Mouse (Mus musculus) midbrain, embryonic 12.5 days (tissue): ENCODE results near the gene Cep70. TPM values are rescaled to one million over a fixed set of nuclear protein-coding genes. Genes with fewer than 3 reads are reported as not detected.

ENCODE experiments used
- ATAC-seq: fragments of 200-750 bp; cut with Nextera tagmentation; 2 replicates; pipeline ENCODE4 v1.8.0; 2017; ENCODE audit warnings: low read depth, moderate TSS enrichment, moderate library complexity; ENCODE audit not compliant: low FRiP score
- H3K27ac ChIP-seq: fragments of 300-500 bp; sonication (generic); replicated peaks from 2 replicates; pipeline ENCODE4 v1.5.1; 2016; ENCODE audit warnings: mild to moderate bottlenecking
- H3K27me3 ChIP-seq: fragments of 300-500 bp; sonication (generic); 2 replicates; pipeline ENCODE4 v1.6.1; 2016; ENCODE audit warnings: mild to moderate bottlenecking
- H3K36me3 ChIP-seq: fragments of 300-500 bp; sonication (generic); 2 replicates; pipeline ENCODE4 v1.6.1; 2016
- H3K4me1 ChIP-seq: fragments of 300-500 bp; sonication (generic); 2 replicates; pipeline ENCODE4 v1.6.1; 2016
- H3K4me2 ChIP-seq: fragments of 300-500 bp; sonication (generic); replicated peaks from 2 replicates; pipeline ENCODE4 v1.6.1; 2016; ENCODE audit warnings: mild to moderate bottlenecking, moderate library complexity
- H3K4me3 ChIP-seq: fragments of 300-500 bp; sonication (generic); 2 replicates; pipeline ENCODE4 v1.5.1; 2016; ENCODE audit warnings: mild to moderate bottlenecking
- H3K9ac ChIP-seq: fragments of 300-500 bp; sonication (generic); replicated peaks from 2 replicates; pipeline ENCODE4 v1.6.1; 2016; ENCODE audit warnings: mild to moderate bottlenecking, moderate library complexity
- H3K9me3 ChIP-seq: fragments of 300-500 bp; sonication (generic); 2 replicates; pipeline ENCODE4 v1.6.1; 2016; ENCODE audit warnings: mild to moderate bottlenecking
- WGBS: fragments of 180-500 bp; shearing (Covaris S2); methylation state at CpG from one replicate; pipeline ENCODE4 v1.1.7; 2016; 5-methylcytosine and 5-hydroxymethylcytosine counted together
- polyA plus RNA-seq: library from polyadenylated mRNA; unstranded; fragments of >200 nt; fragmentation: Nextera tagmentation; extraction: Ambion mirVana; gene quantifications from 2 replicates; pipeline ENCODE4 v1.2.1, GENCODE M21; 2016

Gene Cep70
- 53.5 and 57.0 TPM in 2 replicates for polyA plus RNA-seq

- peak; percentile 94 for ATAC-seq
- Histone ChIP-seq H3K27me3 (peaks cover 3% of the 10 kb centered on the region; the same call in 1 of the 2 replicates), H3K4me3 (peak within 1 kb of the TSS; percentile 87), H3K4me1 (peaks cover 14% of the 10 kb centered on the region), H3K9me3 (no peaks in the 10 kb centered on the region), H3K27ac (peak within 1 kb of the TSS; percentile 76), H3K9ac (peak within 1 kb of the TSS; percentile 81), H3K4me2 (peak within 1 kb of the TSS; percentile 73), H3K36me3 (peaks cover 14% of the 10 kb centered on the region; the same call in 1 of the 2 replicates)
- WGBS = under 1% methylated on average over 66 of the region's 66 CpGs
These were observed at the start of gene Cep70 for GRCm38 (mm10) chr9:99243190-99243894. Gene Cep70, plus strand, starts transcription at chr9:99243367.

GRCm38 (mm10) chr9:99212643-99213042 is 30.5 kb upstream of the Cep70 start:
- Histone ChIP-seq H3K36me3 (no peaks in the 10 kb centered on the region), H3K4me3 (no peak overlapping the region), H3K27me3 (no peaks in the 10 kb centered on the region), H3K4me2 (no peak overlapping the region), H3K27ac (no peak overlapping the region), H3K9ac (no peak overlapping the region), H3K9me3 (no peaks in the 10 kb centered on the region), H3K4me1 (0 out of 2 replicates have a peak, but pooled peaks cover 3% of the 10 kb centered on the region)
- no peak for ATAC-seq
- 79% methylated on average over 2 of the region's 2 CpGs for WGBS

GRCm38 (mm10) chr9:99216182-99216581 is 27.0 kb upstream of the Cep70 start:
- H3K4me2 ChIP-seq = no peak overlapping the region
- no peak overlapping the region for H3K9ac ChIP-seq
- 79% methylated on average over 2 of the region's 2 CpGs for WGBS
- H3K36me3 ChIP-seq = no peaks in the 10 kb centered on the region
- no peaks in the 10 kb centered on the region for H3K9me3 ChIP-seq
- no peak for ATAC-seq
- no peaks in the 10 kb centered on the region for H3K4me1 ChIP-seq
- H3K4me3 ChIP-seq = no peak overlapping the region
- H3K27ac ChIP-seq = no peak overlapping the region
- H3K27me3 ChIP-seq = no peaks in the 10 kb centered on the region

GRCm38 (mm10) chr9:99217999-99218719 is 25.0 kb upstream of the Cep70 start:
- H3K27ac ChIP-seq = no peak overlapping the region
- H3K27me3 ChIP-seq = no peaks in the 10 kb centered on the region
- H3K9ac ChIP-seq = no peak overlapping the region
- no peak overlapping the region for H3K4me3 ChIP-seq
- no peaks in the 10 kb centered on the region for H3K4me1 ChIP-seq
- no peak overlapping the region for H3K4me2 ChIP-seq
- ATAC-seq = no peak
- 36% methylated on average over 6 of the region's 6 CpGs for WGBS
- H3K9me3 ChIP-seq = no peaks in the 10 kb centered on the region
- H3K36me3 ChIP-seq = no peaks in the 10 kb centered on the region

- no peak overlapping the region for H3K9ac ChIP-seq
- no peaks in the 10 kb centered on the region for H3K27me3 ChIP-seq
- no peaks in the 10 kb centered on the region for H3K9me3 ChIP-seq
- no peak overlapping the region for H3K4me3 ChIP-seq
- ATAC-seq = no peak
- H3K4me2 ChIP-seq = no peak overlapping the region
- no peaks in the 10 kb centered on the region for H3K4me1 ChIP-seq
- no peak overlapping the region for H3K27ac ChIP-seq
- 93% methylated on average over 4 of the region's 4 CpGs for WGBS
- no peaks in the 10 kb centered on the region for H3K36me3 ChIP-seq
These were observed 21.5 kb upstream of the Cep70 start for GRCm38 (mm10) chr9:99221636-99222035.

GRCm38 (mm10) chr9:99224583-99224982 is 18.6 kb upstream of the Cep70 start:
- no peak overlapping the region for H3K9ac ChIP-seq
- ATAC-seq = no peak
- WGBS = 48% methylated on average over 3 of the region's 3 CpGs

GRCm38 (mm10) chr9:99229450-99229849 is 13.7 kb upstream of the Cep70 start:
- H3K36me3 ChIP-seq = no peaks in the 10 kb centered on the region
- H3K27me3 ChIP-seq = no peaks in the 10 kb centered on the region
- no peaks in the 10 kb centered on the region for H3K9me3 ChIP-seq
- 84% methylated on average over 14 of the region's 14 CpGs for WGBS
- no peak overlapping the region for H3K27ac ChIP-seq
- H3K4me3 ChIP-seq = no peak overlapping the region
- H3K4me2 ChIP-seq = no peak overlapping the region
- ATAC-seq = no peak
- H3K9ac ChIP-seq = no peak overlapping the region
- no peaks in the 10 kb centered on the region for H3K4me1 ChIP-seq

More at GRCm38 (mm10) chr9:99224583-99224982, 18.6 kb upstream of the Cep70 start:
- Histone ChIP-seq H3K4me2 (no peak overlapping the region), H3K4me3 (no peak overlapping the region), H3K36me3 (no peaks in the 10 kb centered on the region), H3K4me1 (no peaks in the 10 kb centered on the region), H3K27ac (no peak overlapping the region), H3K27me3 (no peaks in the 10 kb centered on the region), H3K9me3 (no peaks in the 10 kb centered on the region)

GRCm38 (mm10) chr9:99237139-99237538 is 6.0 kb upstream of the Cep70 start, which contains the start of gene Faiml:
Gene Faiml, minus strand, starts transcription at chr9:99237239.
- Histone ChIP-seq H3K4me2 (no peak within 1 kb of the TSS), H3K27ac (no peak within 1 kb of the TSS), H3K27me3 (no peaks in the 10 kb centered on the region), H3K4me1 (no peaks in the 10 kb centered on the region), H3K4me3 (no peak within 1 kb of the TSS), H3K9me3 (no peaks in the 10 kb centered on the region), H3K9ac (no peak within 1 kb of the TSS), H3K36me3 (no peaks in the 10 kb centered on the region)
- no peak for ATAC-seq
- 89% methylated on average over 14 of the region's 14 CpGs for WGBS

GRCm38 (mm10) chr9:99238276-99238675 is 4.9 kb upstream of the Cep70 start:
- H3K9ac ChIP-seq = no peak overlapping the region
- ATAC-seq = no peak
- 59% methylated on average over 10 of the region's 10 CpGs for WGBS

GRCm38 (mm10) chr9:99239256-99239655 is 3.9 kb upstream of the Cep70 start:
- Histone ChIP-seq H3K4me1 (peaks cover 10% of the 10 kb centered on the region; the same call in 1 of the 2 replicates), H3K4me3 (no peak overlapping the region), H3K27me3 (peaks cover 3% of the 10 kb centered on the region; the same call in 1 of the 2 replicates), H3K27ac (no peak overlapping the region), H3K9ac (no peak overlapping the region), H3K36me3 (no peaks in the 10 kb centered on the region), H3K9me3 (no peaks in the 10 kb centered on the region), H3K4me2 (no peak overlapping the region)
- 80% methylated on average over 1 of the region's 1 CpGs for WGBS
- ATAC-seq = no peak

More at GRCm38 (mm10) chr9:99238276-99238675, 4.9 kb upstream of the Cep70 start:
- Histone ChIP-seq H3K36me3 (no peaks in the 10 kb centered on the region), H3K9me3 (no peaks in the 10 kb centered on the region), H3K4me3 (no peak overlapping the region), H3K27me3 (peaks cover 3% of the 10 kb centered on the region; the same call in 1 of the 2 replicates), H3K4me1 (0 out of 2 replicates have a peak, but pooled peaks cover 5% of the 10 kb centered on the region), H3K27ac (no peak overlapping the region), H3K4me2 (no peak overlapping the region)

GRCm38 (mm10) chr9:99240571-99240970 is 2.6 kb upstream of the Cep70 start:
- Histone ChIP-seq H3K27me3 (peaks cover 3% of the 10 kb centered on the region; the same call in 1 of the 2 replicates), H3K4me3 (no peak overlapping the region), H3K9me3 (no peaks in the 10 kb centered on the region), H3K4me2 (no peak overlapping the region), H3K36me3 (no peaks in the 10 kb centered on the region), H3K4me1 (peaks cover 10% of the 10 kb centered on the region), H3K27ac (no peak overlapping the region), H3K9ac (no peak overlapping the region)
- no peak for ATAC-seq
- 82% methylated on average over 5 of the region's 5 CpGs for WGBS

GRCm38 (mm10) chr9:99242035-99242434 is 1.1 kb upstream of the Cep70 start:
- WGBS = 5% methylated on average over 7 of the region's 7 CpGs
- Histone ChIP-seq H3K27me3 (peaks cover 3% of the 10 kb centered on the region; the same call in 1 of the 2 replicates), H3K27ac (no peak overlapping the region), H3K4me1 (peaks cover 10% of the 10 kb centered on the region), H3K9me3 (no peaks in the 10 kb centered on the region), H3K9ac (no peak overlapping the region), H3K36me3 (peaks cover 5% of the 10 kb centered on the region; the same call in 1 of the 2 replicates), H3K4me2 (peak overlapping the region; percentile 73; the same call in 1 of the 2 replicates), H3K4me3 (no peak overlapping the region)
- ATAC-seq = no peak
